Comparison of ENCODE assay signal across 19 mouse cellular contexts in the genomic region with DNA sequence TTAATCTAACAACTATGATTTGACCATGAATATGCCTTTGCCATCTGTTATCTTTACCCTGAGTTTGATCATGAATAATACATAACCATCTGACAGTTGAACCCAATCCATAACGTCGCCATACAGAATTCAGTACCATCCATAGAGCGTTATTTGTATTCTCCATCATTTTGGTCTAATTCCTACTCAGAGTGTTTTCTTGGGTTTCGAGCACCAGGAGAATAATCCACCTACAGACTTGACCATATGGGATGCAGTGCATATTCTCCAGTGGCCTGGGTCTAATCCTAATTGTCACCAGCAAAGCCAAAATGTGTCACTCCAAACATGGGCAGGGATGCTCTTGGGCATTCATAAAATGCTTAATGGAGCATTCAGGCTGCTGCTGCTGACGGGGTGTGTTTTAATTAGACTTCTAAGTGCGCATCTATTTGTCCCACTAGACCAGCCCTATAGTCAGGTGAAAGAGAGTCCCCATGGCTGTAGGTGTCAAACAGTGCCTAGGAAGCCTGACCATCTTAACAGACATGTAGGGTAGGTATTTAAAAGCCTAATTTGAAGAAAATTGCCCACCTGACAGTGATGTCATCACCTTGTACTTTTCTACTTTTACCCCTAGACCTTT.
A peak's percentile ranks its signal among the peaks of the same experiment; 100 is the strongest.
DNase-seq lines count a peak whose midpoint lies in the region; ATAC-seq lines count a peak whose summit lies in the region.
"Had no signal": no experiment of that assay in that cellular context is flagged by ENCODE, and none has a peak within 500 bp of the region (broad histone marks: within the 10 kb centered on the region; RNA-seq: fewer than 3 reads in every experiment).

No protein-coding gene starts in this region.

- H3K9ac ChIP-seq in neural tube, embryonic 11.5 days (ENCODE audit: low read length), result no peak overlapping the region
- H3K9ac ChIP-seq in neural tube, embryonic 15.5 days (replicated peaks), result no peak overlapping the region
- H3K9ac ChIP-seq: embryonic facial prominence, embryonic 13.5 days; liver, embryonic 14.5 days had no signal

- peak; percentile 18; the same call in 1 of the 2 replicates for ATAC-seq in neural tube, embryonic 11.5 days (ENCODE audit: insufficient read depth, low FRiP score, low TSS enrichment)
- ATAC-seq in neural tube, embryonic 15.5 days (ENCODE audit: low FRiP score), result no peak; the same call in 1 of the 2 replicates

- peak; percentile 72 for DNase-seq in cerebellum, postnatal 10 days
- no peak for DNase-seq in cerebellum, adult 9-11 months
- peak; percentile 20 for DNase-seq in neural tube, embryonic 11.5 days (ENCODE audit: low spot score)
- DNase-seq in mesoderm, embryonic 11.5 days (ENCODE audit: low read depth, low spot score), result peak; percentile 3
- peak; percentile 8 for DNase-seq in telencephalon, adult 2 months (ENCODE audit: low read depth, low spot score)
- DNase-seq in kidney, adult 11 months, result no peak
- no peak for DNase-seq in urinary bladder, adult 18-20 months (ENCODE audit: low spot score in 2 of 2)
- DNase-seq: adrenal gland, postnatal 14 days; gastrocnemius, postnatal 14 days; heart, postnatal 14 days; kidney, adult 18-20 months; kidney, postnatal 25 days; lung, postnatal 14 days; thymus, postnatal 25 days had no signal

- 74% methylated on average over 6 of the region's 6 CpGs for WGBS in neural tube, embryonic 11.5 days
- WGBS in neural tube, embryonic 15.5 days, result 35% methylated on average over 6 of the region's 6 CpGs

- no peaks in the 10 kb centered on the region for H3K27me3 ChIP-seq in neural tube, embryonic 11.5 days (ENCODE audit: control insufficient read depth, insufficient read depth, low read length)
- no peaks in the 10 kb centered on the region for H3K27me3 ChIP-seq in neural tube, embryonic 15.5 days (replicated peaks)
- H3K27me3 ChIP-seq: CH12.LX; embryonic facial prominence, embryonic 13.5 days had no signal

- no peak overlapping the region for H3K4me3 ChIP-seq in neural tube, embryonic 11.5 days (ENCODE audit: low read depth, low read length)
- H3K4me3 ChIP-seq in neural tube, embryonic 15.5 days (replicated peaks), result no peak overlapping the region
- H3K4me3 ChIP-seq: embryonic facial prominence, embryonic 13.5 days had no signal

- no peak overlapping the region for H3K4me2 ChIP-seq in neural tube, embryonic 11.5 days (ENCODE audit: low read depth)
- no peak overlapping the region for H3K4me2 ChIP-seq in neural tube, embryonic 15.5 days
- H3K4me2 ChIP-seq: embryonic facial prominence, embryonic 13.5 days had no signal

- H3K9me3 ChIP-seq in neural tube, embryonic 11.5 days (ENCODE audit: control insufficient read depth, low read length), result no peaks in the 10 kb centered on the region
- no peaks in the 10 kb centered on the region for H3K9me3 ChIP-seq in neural tube, embryonic 15.5 days (replicated peaks)
- H3K9me3 ChIP-seq: embryonic facial prominence, embryonic 13.5 days had no signal

- no peaks in the 10 kb centered on the region for H3K36me3 ChIP-seq in neural tube, embryonic 11.5 days (ENCODE audit: control insufficient read depth, insufficient read depth, low read length)
- H3K36me3 ChIP-seq in neural tube, embryonic 15.5 days, result no peaks in the 10 kb centered on the region
- H3K36me3 ChIP-seq: embryonic facial prominence, embryonic 13.5 days had no signal

- H3K27ac ChIP-seq in neural tube, embryonic 11.5 days (ENCODE audit: low read depth, low read length), result no peak overlapping the region
- H3K27ac ChIP-seq in neural tube, embryonic 15.5 days (replicated peaks), result no peak overlapping the region
- H3K27ac ChIP-seq: embryonic facial prominence, embryonic 13.5 days; liver, embryonic 14.5 days; stomach, postnatal 0 days had no signal

- H3K4me1 ChIP-seq in neural tube, embryonic 11.5 days (ENCODE audit: control insufficient read depth, insufficient read depth, low read length), result no peaks in the 10 kb centered on the region
- 0 out of 2 replicates have a peak, but pooled peaks cover 2% of the 10 kb centered on the region for H3K4me1 ChIP-seq in neural tube, embryonic 15.5 days
- H3K4me1 ChIP-seq: embryonic facial prominence, embryonic 13.5 days had no signal

Comparison
In these comparisons a context has a peak if more than half of its experiments do, and no peak if none do; other contexts are left out.
1. DNase-seq: peak in cerebellum, postnatal 10 days (2 of 2), neural tube, embryonic 11.5 days (single experiment), mesoderm, embryonic 11.5 days (single experiment) and telencephalon, adult 2 months (single experiment); none in cerebellum, adult 9-11 months (single experiment), kidney, adult 11 months (single experiment) and urinary bladder, adult 18-20 months (0 of 2).